Mouse (Mus musculus) stomach, embryonic 15.5 days (tissue): ENCODE measurements at regions not wholly inside any gene's neighbourhood (a gene's known extent, or its start where the extent isn't known, plus 50 kb on each side); places are given as distances from the start of the nearest gene placed in this dataset.

ENCODE experiments used
- ATAC-seq: fragments of 200-750 bp; cut with Nextera tagmentation; 2 replicates; pipeline ENCODE4 v1.8.0; 2017; ENCODE audit warnings: low read depth, moderate number of reproducible peaks, moderate TSS enrichment; ENCODE audit not compliant: insufficient read depth, low FRiP score
- H3K27ac ChIP-seq: fragments of 300-500 bp; sonication (generic); 2 replicates; pipeline ENCODE4 v1.5.1; 2015; ENCODE audit warnings: mild to moderate bottlenecking, inconsistent platforms
- H3K27me3 ChIP-seq: fragments of 300-500 bp; sonication (generic); replicated peaks from 2 replicates; pipeline ENCODE4 v1.6.1; 2015; ENCODE audit warnings: inconsistent platforms
- H3K36me3 ChIP-seq: fragments of 300-500 bp; sonication (generic); 2 replicates; pipeline ENCODE4 v1.6.1; 2015; ENCODE audit warnings: inconsistent platforms
- H3K4me1 ChIP-seq: fragments of 300-500 bp; sonication (generic); 2 replicates; pipeline ENCODE4 v1.6.1; 2015; ENCODE audit warnings: inconsistent platforms
- H3K4me2 ChIP-seq: fragments of 300-500 bp; sonication (generic); 2 replicates; pipeline ENCODE4 v1.6.1; 2015; ENCODE audit warnings: mild to moderate bottlenecking, inconsistent platforms
- H3K4me3 ChIP-seq: fragments of 300-500 bp; sonication (generic); replicated peaks from 2 replicates; pipeline ENCODE4 v1.5.1; 2015; ENCODE audit warnings: inconsistent platforms
- H3K9ac ChIP-seq: fragments of 300-500 bp; sonication (generic); 2 replicates; pipeline ENCODE4 v1.6.1; 2015; ENCODE audit warnings: inconsistent platforms
- H3K9me3 ChIP-seq: fragments of 300-500 bp; sonication (generic); 2 replicates; pipeline ENCODE4 v1.6.1; 2016; ENCODE audit warnings: inconsistent platforms
- WGBS: fragments of 180-500 bp; shearing (Covaris S2); methylation state at CpG from one replicate; pipeline ENCODE4 v1.1.7; 2015; 5-methylcytosine and 5-hydroxymethylcytosine counted together

- H3K4me1 ChIP-seq = no peaks in the 10 kb centered on the region
- H3K27ac ChIP-seq = no peak overlapping the region
- H3K27me3 ChIP-seq = no peaks in the 10 kb centered on the region
- 90% methylated on average over 2 of the region's 2 CpGs for WGBS
- H3K4me3 ChIP-seq = no peak overlapping the region
- ATAC-seq = no peak
- no peak overlapping the region for H3K9ac ChIP-seq
- H3K36me3 ChIP-seq = no peaks in the 10 kb centered on the region
- no peak overlapping the region for H3K4me2 ChIP-seq
- no peaks in the 10 kb centered on the region for H3K9me3 ChIP-seq
These were observed 203.1 kb upstream of the Slc8a1 start for GRCm38 (mm10) chr17:81941317-81941716.

- no peak overlapping the region for H3K27ac ChIP-seq
- no peak overlapping the region for H3K4me2 ChIP-seq
- no peaks in the 10 kb centered on the region for H3K27me3 ChIP-seq
- no peak overlapping the region for H3K4me3 ChIP-seq
- no peak for ATAC-seq
- H3K36me3 ChIP-seq = no peaks in the 10 kb centered on the region
- 84% methylated on average over 2 of the region's 2 CpGs for WGBS
- no peaks in the 10 kb centered on the region for H3K9me3 ChIP-seq
- no peaks in the 10 kb centered on the region for H3K4me1 ChIP-seq
- no peak overlapping the region for H3K9ac ChIP-seq
These were observed 192.6 kb upstream of the Slc8a1 start for GRCm38 (mm10) chr17:81930736-81931135.

GRCm38 (mm10) chr17:81906481-81907012, 168.4 kb upstream of the Slc8a1 start:
- no peak overlapping the region for H3K9ac ChIP-seq
- no peak for ATAC-seq
- WGBS = 72% methylated on average over 5 of the region's 5 CpGs
- no peaks in the 10 kb centered on the region for H3K9me3 ChIP-seq
- no peak overlapping the region for H3K4me2 ChIP-seq
- H3K4me1 ChIP-seq = no peaks in the 10 kb centered on the region
- no peaks in the 10 kb centered on the region for H3K36me3 ChIP-seq
- no peak overlapping the region for H3K4me3 ChIP-seq
- H3K27ac ChIP-seq = no peak overlapping the region
- H3K27me3 ChIP-seq = no peaks in the 10 kb centered on the region

- Histone ChIP-seq H3K4me2 (no peak overlapping the region), H3K9ac (no peak overlapping the region), H3K4me3 (no peak overlapping the region), H3K27ac (no peak overlapping the region), H3K4me1 (no peaks in the 10 kb centered on the region), H3K9me3 (no peaks in the 10 kb centered on the region), H3K36me3 (no peaks in the 10 kb centered on the region), H3K27me3 (no peaks in the 10 kb centered on the region)
- 85% methylated on average over 4 of the region's 4 CpGs for WGBS
- ATAC-seq = no peak
These were observed 164.0 kb upstream of the Slc8a1 start for GRCm38 (mm10) chr17:81901999-81902665.

GRCm38 (mm10) chr17:81898984-81899383, 160.8 kb upstream of the Slc8a1 start:
- WGBS = 68% methylated on average over 2 of the region's 2 CpGs
- no peak for ATAC-seq

GRCm38 (mm10) chr17:81878136-81878535, 140.0 kb upstream of the Slc8a1 start:
- ATAC-seq = no peak
- no peaks in the 10 kb centered on the region for H3K9me3 ChIP-seq
- no peak overlapping the region for H3K4me2 ChIP-seq
- no peak overlapping the region for H3K27ac ChIP-seq
- no peak overlapping the region for H3K4me3 ChIP-seq
- H3K4me1 ChIP-seq = no peaks in the 10 kb centered on the region
- no peaks in the 10 kb centered on the region for H3K36me3 ChIP-seq
- H3K9ac ChIP-seq = no peak overlapping the region
- H3K27me3 ChIP-seq = no peaks in the 10 kb centered on the region
- WGBS = 87% methylated on average over 3 of the region's 3 CpGs

More at GRCm38 (mm10) chr17:81898984-81899383, 160.8 kb upstream of the Slc8a1 start:
- no peak overlapping the region for H3K4me3 ChIP-seq
- H3K36me3 ChIP-seq = no peaks in the 10 kb centered on the region
- H3K9ac ChIP-seq = no peak overlapping the region
- H3K4me2 ChIP-seq = no peak overlapping the region
- no peaks in the 10 kb centered on the region for H3K4me1 ChIP-seq
- no peaks in the 10 kb centered on the region for H3K9me3 ChIP-seq
- no peak overlapping the region for H3K27ac ChIP-seq
- no peaks in the 10 kb centered on the region for H3K27me3 ChIP-seq

- WGBS = 42% methylated on average over 1 of the region's 1 CpGs
- no peaks in the 10 kb centered on the region for H3K9me3 ChIP-seq
- no peaks in the 10 kb centered on the region for H3K27me3 ChIP-seq
- H3K4me1 ChIP-seq = no peaks in the 10 kb centered on the region
- H3K4me2 ChIP-seq = no peak overlapping the region
- no peak overlapping the region for H3K9ac ChIP-seq
- no peak overlapping the region for H3K27ac ChIP-seq
- no peak overlapping the region for H3K4me3 ChIP-seq
- ATAC-seq = peak; percentile 53; the same call in 1 of the 2 replicates
- H3K36me3 ChIP-seq = no peaks in the 10 kb centered on the region
These were observed 128.5 kb upstream of the Slc8a1 start for GRCm38 (mm10) chr17:81866683-81867082.

- Histone ChIP-seq H3K4me1 (no peaks in the 10 kb centered on the region), H3K9ac (no peak overlapping the region), H3K36me3 (no peaks in the 10 kb centered on the region), H3K27me3 (no peaks in the 10 kb centered on the region), H3K4me2 (no peak overlapping the region), H3K27ac (no peak overlapping the region), H3K4me3 (no peak overlapping the region), H3K9me3 (no peaks in the 10 kb centered on the region)
- ATAC-seq = no peak
- 56% methylated on average over 6 of the region's 6 CpGs for WGBS
These were observed 111.3 kb upstream of the Slc8a1 start for GRCm38 (mm10) chr17:81849298-81849967.

- Histone ChIP-seq H3K27ac (no peak overlapping the region), H3K4me3 (no peak overlapping the region), H3K4me2 (no peak overlapping the region), H3K36me3 (no peaks in the 10 kb centered on the region), H3K9ac (no peak overlapping the region), H3K9me3 (no peaks in the 10 kb centered on the region), H3K27me3 (no peaks in the 10 kb centered on the region), H3K4me1 (no peaks in the 10 kb centered on the region)
- no peak for ATAC-seq
- 64% methylated on average over 3 of the region's 3 CpGs for WGBS
These were observed 105.6 kb upstream of the Slc8a1 start for GRCm38 (mm10) chr17:81843793-81844192.

GRCm38 (mm10) chr17:81797827-81798376, 59.7 kb upstream of the Slc8a1 start:
- Histone ChIP-seq H3K27ac (0 out of 2 replicates have a peak overlapping the region, but pooled peaks have one; percentile 63), H3K4me1 (no peaks in the 10 kb centered on the region), H3K36me3 (no peaks in the 10 kb centered on the region), H3K4me3 (no peak overlapping the region), H3K9ac (no peak overlapping the region), H3K4me2 (no peak overlapping the region), H3K9me3 (no peaks in the 10 kb centered on the region), H3K27me3 (no peaks in the 10 kb centered on the region)
- ATAC-seq = peak; percentile 22; the same call in 1 of the 2 replicates
- WGBS = 33% methylated on average over 6 of the region's 6 CpGs

- H3K36me3 ChIP-seq = no peaks in the 10 kb centered on the region
- no peak overlapping the region for H3K4me3 ChIP-seq
- WGBS = 82% methylated on average over 3 of the region's 3 CpGs
- no peaks in the 10 kb centered on the region for H3K4me1 ChIP-seq
- no peak overlapping the region for H3K4me2 ChIP-seq
- no peak for ATAC-seq
- no peaks in the 10 kb centered on the region for H3K9me3 ChIP-seq
- no peak overlapping the region for H3K27ac ChIP-seq
- no peaks in the 10 kb centered on the region for H3K27me3 ChIP-seq
- H3K9ac ChIP-seq = no peak overlapping the region
These were observed 50.6 kb upstream of the Slc8a1 start for GRCm38 (mm10) chr17:81788781-81789180.
